Mouse (Mus musculus) adrenal gland, postnatal 10 days (tissue): ENCODE measurements around the gene Lct. TPM values are rescaled to one million over a fixed set of nuclear protein-coding genes. Genes with fewer than 3 reads are reported as not detected.
"Not testable (repeated sequence)": the region's sequence is repeated elsewhere in the genome, so short reads cannot be mapped to it uniquely, and the experiment has no call there.

Experiments
- DNase-seq: peaks from one replicate; pipeline ENCODE4 v3.0.0; 2021; ENCODE audit warnings: mixed read lengths
- long read RNA-seq, 2 experiments: library from polyadenylated mRNA; stranded (forward); transcript quantifications; one replicate each; pipeline ENCODE4 v2.0.0; 2021
- total RNA-seq, 2 experiments: library from RNA; stranded (reverse); gene quantifications; 2 replicates each; pipeline ENCODE4 v1.2.3; 2021

Gene Lct
- under 1 TPM; 0.06 to 0.39 TPM for total RNA-seq
- long read RNA-seq, experiment 1: 0 reads
- long read RNA-seq, experiment 2: 0 reads

DNA sequence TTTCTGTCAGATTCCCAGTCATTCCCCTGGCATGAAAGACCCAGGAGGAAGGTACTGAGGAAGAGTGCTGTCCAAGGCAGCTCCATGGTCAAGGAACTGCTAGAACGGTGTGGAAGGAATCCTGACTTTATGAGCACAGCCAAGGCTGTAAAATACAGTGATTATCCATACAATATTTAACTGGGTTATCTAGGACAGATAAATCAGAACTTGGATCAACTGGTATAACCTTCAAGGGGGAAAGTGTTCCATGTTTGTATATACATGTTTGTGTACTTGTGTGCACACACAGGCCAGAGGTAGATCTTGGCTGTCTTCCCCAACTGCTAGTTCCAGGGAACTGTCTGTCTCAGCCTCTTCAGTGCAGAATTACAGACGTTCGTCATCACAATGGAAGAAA lies at the start of gene Lct:
Gene Lct, minus strand, starts transcription at position 101 of the 400 bp plus-strand sequence.
- DNase-seq: no peak

DNA sequence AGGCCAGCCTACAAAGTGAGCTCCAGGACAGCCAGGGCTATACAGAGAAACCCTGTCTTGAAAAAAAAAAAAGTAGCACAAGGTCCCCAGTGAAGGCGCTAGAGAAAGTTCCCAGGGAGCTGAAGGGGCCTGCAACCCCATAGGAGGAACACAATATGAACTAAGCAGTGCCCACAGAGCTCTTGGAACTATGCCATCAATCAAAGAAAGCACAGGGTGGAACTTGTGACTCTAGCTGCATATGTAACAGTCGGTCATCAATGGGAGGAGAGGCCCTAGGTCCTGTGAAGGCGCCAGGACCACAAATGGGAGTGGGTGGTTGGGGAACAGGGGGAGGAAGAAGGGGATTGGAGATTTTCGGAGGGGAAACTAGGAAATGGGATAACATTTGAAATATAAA lies 48.7 kb upstream of the Lct start:
- DNase-seq: no peak

DNA sequence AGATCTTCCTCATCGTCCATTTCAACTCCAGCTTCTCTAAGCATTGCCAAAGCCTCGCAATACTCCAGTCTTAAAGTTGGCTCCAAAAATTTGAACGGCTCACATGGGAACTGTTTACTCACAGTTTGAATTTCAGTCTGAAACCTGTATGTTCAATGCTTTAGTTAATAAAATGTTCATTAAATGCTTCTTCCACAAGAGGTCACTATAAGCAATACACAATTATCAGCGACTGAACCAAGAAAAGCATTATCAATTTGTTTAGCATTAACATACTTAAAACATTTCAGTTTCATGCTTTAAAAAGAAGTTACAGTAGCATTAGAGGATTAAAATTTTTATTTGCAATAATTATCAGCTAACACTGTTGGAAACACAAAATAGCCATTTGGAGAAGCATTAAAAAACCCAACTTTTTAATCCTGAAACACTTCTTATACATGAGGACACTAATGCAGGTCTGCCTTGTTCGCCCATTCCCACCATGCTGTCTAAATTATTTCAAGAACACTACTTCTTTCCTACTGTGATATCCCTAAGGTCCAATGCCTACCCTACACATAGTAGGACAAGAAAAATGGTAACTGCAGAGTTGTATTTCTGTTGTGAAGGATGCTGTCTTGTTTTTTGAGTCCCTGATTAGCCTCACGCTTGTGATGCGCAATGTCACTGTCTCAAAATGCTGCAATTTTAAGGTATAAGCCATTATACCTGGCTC lies 44.2 kb upstream of the Lct start:
- no peak for DNase-seq

DNA sequence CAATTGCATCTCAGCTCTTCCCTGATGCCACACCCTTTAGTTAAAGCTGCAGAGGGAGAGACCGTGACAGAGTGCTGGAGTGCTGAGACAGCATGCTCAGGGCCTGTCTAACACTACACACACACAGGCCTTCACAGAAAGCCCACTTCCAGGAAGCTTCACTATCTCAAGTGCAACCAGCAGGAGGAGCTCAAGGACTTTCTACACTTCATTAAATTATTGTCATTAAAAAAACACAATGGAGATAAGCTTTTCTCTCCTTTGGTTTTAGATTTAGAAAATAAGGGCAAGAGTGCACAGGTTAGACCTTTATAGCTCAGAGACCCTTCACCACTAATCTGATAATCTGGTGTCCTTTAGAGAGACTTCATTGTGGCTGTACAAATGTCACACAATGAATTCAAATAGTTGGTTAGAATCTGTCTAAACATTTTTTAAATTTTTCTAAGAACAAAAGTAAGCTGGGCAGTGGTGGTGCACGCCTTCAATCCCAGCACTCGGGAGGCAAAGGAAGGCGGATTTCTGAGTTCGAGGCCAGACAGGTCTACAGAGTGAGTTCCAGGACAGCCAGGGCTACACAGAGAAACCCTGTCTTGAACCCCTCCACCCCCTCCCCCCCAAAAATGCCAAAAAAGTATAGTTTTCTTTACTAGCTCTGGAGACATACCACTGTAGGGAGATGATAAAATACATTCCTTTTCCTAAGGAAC lies 40.8 kb upstream of the Lct start:
- DNase-seq: peak; percentile 56

DNA sequence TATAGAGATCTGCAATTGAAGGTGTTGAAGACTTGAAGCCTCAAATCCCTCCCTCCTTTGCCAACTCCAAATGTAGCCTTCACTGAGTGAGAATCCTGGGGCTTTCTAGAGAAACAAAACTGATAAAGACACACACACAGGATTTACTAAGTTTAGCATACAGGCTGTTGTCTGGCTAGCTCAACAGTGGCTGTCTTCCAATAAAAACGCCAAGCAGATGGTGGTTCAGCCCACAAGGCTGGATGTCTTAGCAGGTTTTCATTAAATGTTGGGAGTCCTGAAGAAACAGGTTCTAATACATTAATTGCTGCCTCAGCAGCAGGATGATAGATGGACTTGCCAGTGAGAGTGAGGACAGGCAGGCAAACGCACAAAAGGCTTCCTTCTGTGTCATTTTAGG lies 32.5 kb upstream of the Lct start:
- no peak for DNase-seq

DNA sequence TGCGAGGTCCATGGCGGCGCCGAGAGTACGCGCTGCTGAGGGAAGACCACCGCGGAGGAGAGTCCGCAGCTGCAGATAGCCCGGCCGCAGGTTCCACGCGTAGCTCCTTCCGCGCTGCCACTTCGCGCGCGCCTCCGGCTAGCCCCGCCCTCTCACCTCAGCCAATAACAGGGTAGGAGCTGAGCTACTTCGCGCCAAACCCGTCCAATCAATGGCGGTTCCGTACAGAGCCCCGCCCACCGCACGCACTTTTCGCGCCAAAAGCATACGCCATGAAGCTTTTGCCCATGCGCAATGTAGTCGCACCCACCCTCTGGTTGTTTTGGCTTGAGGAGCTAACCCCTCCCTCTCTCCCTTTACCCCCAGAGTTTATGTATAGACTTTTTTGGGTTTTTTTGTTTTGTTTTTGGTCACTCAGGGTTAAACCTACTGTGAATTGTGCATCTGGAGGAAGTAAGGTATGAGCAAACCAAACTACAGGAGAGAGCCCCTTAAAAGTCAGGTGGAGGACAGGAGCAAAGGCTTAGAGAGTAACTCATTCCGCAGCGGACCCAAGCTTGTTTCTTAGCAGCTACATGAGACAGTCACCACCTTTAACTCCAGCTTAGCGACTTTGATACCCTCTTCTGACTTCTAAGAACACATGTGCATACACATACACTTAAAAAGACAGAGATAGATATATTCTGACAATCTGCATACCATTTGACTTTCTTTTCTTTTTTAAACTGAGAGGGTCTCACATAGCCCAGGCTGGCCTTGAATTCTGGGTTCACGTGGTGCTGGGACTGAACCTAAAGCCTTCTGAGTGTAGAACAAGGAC lies 31.6 kb upstream of the Lct start, which contains the start of gene Mcm6:
Gene Mcm6, minus strand, starts transcription at position 111 of the 823 bp plus-strand sequence.
- peak; percentile 96 for DNase-seq

DNA sequence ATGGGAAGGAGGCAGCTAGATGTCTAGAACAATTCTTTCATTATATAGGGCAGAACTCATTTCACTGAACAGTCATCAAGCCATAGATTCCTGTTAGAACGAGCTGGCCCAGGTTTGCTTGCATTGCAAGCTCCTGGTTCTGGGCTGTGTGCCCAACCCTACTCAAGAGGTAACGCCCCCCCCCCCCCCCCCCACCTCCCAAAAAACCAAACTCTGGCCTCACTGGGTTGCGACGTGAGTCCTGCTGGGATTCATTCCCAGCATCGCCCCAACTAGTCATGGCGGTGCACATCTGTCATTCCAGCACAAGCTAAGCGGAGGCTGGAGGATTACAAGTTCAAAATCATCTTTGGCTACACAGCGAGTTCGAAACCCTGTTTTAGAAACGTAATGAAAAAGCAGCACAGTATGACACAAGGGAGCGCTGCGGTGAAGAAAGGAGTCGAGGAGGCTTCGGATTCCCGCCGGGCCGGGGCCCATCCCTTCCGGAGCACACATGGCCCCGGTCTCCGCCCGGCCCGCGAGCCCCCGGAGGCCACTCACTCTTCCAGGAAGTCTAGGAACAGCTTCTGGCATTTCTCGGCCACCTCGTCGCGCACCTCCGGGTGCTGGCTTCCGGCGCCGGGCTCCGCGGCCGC lies 30.9 kb upstream of the Lct start:
- DNase-seq: no peak

DNA sequence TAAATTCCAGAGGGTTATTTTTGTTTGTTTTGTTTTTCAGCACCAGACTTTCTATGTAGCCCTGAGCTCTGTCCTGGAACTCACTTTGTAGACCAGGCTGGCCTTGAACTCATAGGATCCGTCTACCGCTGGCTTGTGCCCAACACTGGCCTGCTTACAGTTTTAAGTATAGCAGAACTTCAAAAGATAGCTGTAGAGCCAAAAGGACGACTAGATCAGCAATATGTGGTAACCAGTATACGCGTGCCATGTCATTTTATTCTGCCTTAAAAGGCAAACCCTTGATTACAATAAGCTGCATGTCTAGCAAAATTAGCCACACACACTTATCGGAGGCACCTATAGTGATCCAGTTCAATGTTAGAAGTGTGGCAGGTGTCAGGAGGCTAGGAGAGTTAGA lies 30.2 kb upstream of the Lct start:
- peak; percentile 56 for DNase-seq

DNA sequence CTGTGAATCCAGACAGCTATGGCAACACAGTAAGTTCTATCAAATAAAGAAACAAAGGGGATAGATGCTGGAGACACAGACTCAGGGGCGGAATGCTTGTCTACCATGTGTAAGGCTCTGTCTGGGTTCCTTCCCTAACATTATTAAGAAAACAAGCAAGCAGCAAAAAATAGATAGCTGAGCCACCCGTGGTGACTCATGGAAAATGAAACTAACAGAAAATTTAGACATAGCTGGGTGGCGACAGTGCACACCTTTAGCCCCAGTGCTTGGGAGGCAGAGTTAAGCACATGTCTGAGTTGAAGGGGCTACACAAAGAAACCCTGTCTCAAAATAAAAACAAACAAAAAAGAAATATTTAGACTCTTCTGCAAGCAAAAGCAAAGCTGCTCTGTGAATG lies 29.3 kb upstream of the Lct start:
- DNase-seq: peak; percentile 14

DNA sequence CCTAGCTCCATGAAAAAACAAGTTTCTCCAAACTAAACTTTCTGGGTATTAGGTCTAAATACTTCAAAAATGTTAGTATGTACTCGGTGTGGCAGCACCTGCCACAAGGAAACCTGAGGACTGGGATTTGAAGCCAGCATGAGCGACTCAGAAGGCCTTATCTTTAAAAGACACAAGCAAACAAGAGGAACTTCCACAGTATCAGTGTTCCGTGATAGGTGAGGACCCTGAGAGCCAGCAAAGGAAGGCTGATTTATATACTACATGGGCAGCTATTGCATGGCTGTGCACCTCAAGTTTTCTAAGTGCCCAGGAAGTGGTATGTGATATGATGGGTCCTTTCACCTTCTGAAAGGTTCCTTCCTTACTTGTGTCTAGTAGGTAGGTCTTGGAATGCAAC lies 25.0 kb upstream of the Lct start:
- no peak for DNase-seq

DNA sequence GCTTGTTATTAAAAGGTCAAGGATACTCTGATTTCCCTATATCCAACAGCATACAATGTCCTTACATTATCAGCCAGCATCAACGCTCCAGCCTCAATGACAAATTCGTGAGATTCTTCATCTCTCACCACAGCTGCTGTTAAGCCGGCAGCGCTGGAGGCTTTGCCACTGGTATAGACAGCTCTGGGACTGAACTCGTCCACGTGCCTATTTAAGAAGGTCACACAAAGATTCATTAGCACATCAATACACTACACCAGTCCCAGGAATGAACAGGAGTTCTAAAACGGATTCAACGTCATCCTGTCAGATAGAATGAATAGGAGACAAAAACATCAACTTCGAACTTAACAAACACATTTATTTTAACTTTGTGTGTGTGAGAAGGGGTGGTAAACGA lies 16.1 kb upstream of the Lct start:
- no peak for DNase-seq

DNA sequence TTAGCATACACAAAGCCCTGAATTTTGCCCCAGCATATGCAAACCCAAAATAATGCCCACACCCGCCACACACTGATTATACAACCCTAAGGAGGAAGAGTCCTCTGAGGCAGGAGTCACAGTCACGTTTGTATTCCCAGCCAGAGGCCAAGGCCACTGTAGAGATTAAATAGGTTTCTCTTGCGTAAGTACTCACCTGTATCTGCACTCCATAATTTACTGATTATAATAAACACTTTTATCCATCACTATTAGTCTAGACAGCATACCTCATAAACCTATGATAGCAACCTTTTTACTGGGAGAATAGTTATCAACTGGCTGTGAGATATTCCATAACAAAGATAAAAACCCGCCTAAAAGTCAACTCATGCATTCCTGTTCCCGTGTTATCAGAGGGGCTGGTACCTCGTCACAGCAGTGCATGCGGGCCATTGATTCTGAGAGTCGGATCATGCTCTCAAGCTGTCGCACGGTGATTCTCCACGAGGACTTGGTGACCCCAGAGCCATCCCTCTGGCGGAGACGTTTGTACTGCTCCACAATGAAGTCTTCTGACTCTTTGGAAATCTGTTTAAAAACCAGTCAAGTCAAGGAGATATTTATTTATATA lies 9.7 kb upstream of the Lct start:
- DNase-seq: no peak

DNA sequence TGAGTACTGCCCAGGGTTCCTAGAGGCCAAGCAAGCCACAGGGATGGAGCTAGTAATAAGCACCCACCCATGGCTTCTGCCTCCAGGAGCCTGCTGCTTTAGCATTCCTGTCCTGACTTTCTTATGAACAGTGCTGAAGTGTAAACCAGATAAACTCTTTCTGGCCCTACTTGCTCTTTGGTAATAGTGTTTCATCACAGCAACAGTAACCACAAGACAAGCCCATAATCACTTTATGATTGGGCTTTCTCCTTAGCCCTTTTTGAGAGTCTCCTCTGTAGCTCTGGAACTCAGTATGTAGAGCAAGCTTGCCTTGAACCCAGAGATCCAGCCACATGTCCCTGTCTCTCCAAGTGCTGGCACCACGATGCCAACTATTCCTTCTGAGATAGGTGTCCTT lies 2.2 kb upstream of the Lct start:
- no peak for DNase-seq

DNA sequence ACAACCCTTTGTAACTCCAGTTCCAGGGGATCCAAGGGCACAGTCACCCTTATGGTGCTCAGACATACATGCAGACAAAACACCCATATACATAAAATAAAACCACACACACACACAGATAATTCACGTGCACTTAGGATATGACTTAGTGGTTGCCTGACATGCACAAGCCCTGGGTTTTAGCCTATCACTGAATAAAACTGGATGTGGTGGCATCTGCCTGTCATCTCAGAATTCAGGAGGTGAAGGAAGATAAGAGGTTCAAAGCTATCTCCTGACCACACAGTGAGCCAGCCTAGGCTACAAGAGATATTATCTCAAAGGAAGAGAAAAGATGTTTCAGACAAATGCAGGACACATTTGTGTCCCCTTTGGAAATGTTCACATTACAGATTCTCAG lies 953 bp downstream of the Lct start:
- DNase-seq: no peak

DNA sequence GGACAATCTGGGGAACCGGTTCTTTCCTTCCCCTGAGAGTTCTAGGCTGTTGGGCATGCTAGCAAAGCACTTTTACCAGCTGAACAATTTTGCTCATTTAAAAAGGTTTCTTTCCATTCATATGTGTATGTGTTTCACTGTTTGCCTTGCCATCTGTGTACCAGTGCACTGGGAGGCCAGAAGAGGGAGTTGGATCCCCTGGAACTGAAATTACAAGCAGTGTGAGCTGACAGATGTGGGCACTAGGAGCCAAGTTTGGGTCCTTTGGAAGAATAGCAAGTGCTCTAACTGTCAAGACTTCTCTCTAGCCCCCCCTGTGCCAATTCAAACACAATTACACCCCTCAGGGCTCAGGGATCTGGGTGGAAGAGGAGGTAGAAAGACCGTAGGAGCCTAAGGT lies 3.3 kb downstream of the Lct start:
- no peak for DNase-seq

DNA sequence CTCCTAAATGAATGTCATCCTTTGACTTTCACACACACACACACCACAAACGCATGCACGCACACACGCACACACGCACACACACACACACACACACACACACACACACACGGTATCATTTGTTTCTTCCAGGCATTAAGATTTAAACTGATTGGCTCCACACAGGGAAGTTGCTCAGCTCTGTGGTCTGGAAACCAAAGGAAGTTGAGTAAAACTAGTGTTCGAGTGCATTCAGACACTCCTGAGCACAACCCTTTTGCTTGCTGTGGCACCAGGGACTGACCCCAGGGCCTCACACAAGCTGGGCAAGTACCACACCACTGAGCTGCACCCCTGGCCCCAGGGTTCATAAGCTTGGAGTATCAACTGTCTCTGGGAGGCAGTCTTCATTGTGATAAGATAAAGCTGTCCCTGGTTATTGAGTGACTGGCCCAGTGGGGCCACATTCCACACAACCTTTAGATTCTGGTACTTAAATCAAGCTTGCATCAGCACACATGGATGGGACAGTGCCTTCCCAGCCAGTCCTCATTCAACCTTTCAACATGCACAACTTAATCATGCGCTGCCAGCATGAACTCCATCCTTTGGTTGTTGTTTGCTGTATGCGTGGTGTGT lies 5.0 kb downstream of the Lct start:
- no peak for DNase-seq

DNA sequence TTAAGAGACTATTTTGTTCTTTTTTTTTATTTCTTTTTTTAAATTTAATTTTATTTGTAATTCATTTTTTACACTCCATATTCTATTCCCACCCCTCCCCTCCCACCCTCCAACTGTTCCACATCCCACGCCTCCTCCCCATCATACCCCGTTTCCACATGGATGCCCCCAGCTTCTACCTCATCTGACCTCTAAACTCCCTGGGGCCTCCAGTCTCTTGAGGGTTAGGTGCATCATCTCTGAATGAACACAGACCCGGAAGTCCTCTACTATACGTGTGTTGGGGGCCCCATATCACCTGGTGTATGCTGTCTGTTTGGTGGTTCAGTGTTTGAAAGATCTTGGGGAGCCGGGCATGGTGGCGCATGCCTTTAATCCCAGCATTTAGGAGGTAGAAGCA lies 8.9 kb downstream of the Lct start:
- DNase-seq: not testable (repeated sequence)

DNA sequence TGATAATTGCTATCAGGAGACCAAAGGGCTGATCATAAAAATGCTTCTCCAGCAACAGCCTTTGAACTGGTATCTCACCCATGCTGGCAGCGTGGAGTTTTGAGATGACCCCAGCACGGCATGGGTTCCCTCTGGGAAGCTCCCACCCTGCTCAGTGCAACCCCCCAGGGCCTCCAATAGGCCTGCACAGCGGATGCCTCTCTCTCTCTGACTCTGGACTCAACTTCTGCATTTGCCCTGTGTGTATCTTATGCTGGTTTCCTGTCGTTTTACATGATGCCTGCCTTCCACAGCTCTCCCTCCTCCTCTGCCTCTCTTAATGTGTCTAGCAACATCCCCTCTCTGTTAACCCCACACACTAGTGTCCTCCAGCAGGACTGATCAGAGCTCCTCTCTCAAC lies 13.5 kb downstream of the Lct start:
- no peak for DNase-seq

DNA sequence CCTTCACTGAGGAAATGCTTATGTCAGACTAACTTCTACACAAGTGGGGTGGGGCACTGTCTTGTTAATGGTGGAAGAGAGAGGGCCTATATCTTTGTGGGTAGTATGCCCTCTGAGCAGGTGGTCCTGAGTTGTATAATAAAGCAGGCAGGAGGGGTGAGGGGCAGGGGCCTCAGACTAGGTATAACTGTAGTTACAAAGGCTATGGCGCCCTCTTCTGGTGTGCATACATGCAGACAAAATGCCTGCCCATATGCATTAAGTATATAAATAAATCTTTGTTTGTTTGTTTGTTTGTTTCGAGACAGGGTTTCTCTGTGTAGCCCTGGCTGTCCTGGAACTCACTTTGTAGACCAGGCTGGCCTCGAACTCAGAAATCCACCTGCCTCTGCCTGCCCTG lies 19.1 kb downstream of the Lct start:
- DNase-seq: no peak

DNA sequence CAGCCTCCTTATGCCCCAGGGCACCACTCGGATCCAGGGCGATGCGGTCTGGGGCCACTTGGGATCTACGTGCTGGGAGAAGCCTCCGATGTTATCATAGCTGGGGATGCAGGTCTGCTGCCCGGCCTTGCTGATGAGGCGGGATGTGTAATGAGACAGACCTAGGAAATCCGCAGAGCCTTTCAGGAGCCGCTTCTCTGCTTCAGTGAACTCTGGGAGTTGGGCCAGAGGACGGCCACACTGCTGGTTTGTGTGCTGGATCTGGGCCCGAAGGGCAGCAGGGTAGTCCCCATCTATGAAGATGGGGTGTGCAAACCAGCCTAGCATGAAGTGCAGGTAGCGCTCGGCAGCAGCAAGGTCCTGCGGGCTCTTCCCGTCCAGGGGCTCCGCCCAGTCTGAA lies 24.2 kb downstream of the Lct start:
- no peak for DNase-seq

DNA sequence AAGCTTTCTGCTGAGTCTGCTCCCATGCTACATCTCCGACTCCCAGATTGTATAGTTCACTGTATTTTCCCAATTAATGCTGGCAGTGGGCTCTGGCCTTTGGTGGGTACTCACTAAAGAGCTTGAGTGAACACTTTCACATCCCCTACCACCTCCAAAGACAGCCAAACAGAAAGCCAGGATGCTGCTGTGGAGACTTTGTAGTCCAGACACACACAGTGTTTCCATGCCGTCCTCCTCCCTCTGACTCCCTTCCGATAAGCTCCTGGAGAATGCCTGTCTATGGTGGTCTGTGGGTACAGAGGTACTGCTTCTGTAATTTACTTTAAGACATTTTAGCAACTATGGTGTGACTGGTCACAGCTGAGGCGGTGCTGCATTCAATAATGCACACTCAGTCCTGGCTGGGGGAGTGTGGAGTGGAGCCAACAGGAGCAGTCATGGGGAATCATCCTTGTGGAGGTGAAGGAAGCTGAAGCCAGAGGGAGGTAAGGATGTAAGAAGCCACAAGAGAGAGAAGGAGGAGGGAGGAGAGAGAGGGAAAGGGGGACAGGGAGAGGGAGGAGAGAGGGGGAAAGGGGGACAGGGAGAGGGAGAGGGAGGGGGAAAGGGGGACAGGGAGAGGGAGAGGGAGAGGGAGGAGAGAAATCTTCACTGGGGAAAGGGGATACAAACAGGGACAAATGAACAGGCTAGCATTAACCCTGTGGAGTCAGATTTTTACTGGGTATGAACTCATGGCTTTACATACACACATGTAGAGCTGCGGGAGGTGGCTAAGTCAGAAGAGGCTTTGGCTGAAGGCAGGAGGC lies 32.2 kb downstream of the Lct start:
- DNase-seq: no peak
